Mouse (Mus musculus): ENCODE results near the gene Itsn2. TPM values are rescaled to one million over a fixed set of nuclear protein-coding genes. Genes with fewer than 3 reads are reported as not detected.
"Not testable (repeated sequence)": the region's sequence is repeated elsewhere in the genome, so short reads cannot be mapped to it uniquely, and the experiment has no call there.

Gene Itsn2
- polyA plus RNA-seq, 1 experiment from 2014 or later, result 29.7 TPM

DNA sequence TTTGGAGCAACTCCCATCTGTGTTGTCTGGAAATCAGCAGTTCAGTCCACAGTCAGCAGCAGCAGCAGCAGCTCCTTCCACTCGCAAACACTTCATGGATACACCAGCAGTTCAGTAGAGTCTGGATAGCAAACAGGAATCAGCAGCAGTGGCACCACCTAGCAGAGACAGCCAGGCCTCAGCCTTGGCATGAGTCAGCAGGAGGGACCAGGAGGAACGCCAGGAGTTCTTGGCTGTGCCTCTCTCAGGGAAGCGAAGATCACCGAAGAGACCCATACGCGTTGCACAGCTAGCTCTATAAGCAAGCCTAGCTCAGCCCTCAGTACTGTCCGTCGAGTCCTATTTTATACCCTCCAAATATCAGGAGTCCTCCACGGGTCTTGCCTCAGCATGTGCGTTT, 152.0 kb downstream of the Itsn2 start:
- H3K9me3 ChIP-seq, result no peaks in the 10 kb centered on the region
- no peaks in the 10 kb centered on the region for H3K27me3 ChIP-seq
- H3K4me3 ChIP-seq, result no peak overlapping the region
- H3K36me3 ChIP-seq, result no peaks in the 10 kb centered on the region
- WGBS, result 87% methylated on average over 10 of the region's 10 CpGs
- no peak overlapping the region for H3K9ac ChIP-seq
- H3K27ac ChIP-seq, result no peak overlapping the region
- no peak for ATAC-seq (ENCODE audit: insufficient number of reproducible peaks, insufficient read depth, low FRiP score, low TSS enrichment)
- H3K4me2 ChIP-seq (replicated peaks), result no peak overlapping the region
- H3K4me1 ChIP-seq, result no peaks in the 10 kb centered on the region

DNA sequence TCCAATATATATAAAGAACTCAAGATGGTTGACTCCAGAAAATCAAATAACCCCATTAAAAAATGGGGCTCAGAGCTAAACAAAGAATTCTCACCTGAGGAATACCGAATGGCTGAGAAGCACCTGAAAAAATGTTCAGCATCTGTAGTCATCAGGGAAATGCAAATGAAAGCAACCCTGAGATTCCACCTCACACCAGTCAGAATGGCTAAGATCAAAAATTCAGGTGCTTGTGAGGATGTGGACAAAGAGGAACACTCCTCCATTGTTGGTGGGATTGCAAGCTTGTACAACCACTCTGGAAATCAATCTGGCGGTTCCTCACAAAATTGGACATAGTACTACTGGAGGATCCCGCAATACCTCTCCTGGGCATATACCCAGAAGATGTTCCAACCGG, 162.0 kb downstream of the Itsn2 start:
- H3K27ac ChIP-seq; H3K9me3 ChIP-seq; H3K4me2 ChIP-seq (replicated peaks); H3K9ac ChIP-seq; H3K27me3 ChIP-seq; H3K4me3 ChIP-seq; H3K4me1 ChIP-seq; ATAC-seq (ENCODE audit: insufficient number of reproducible peaks, insufficient read depth, low FRiP score, low TSS enrichment); H3K36me3 ChIP-seq: not testable (repeated sequence)
- 89% methylated on average over 4 of the region's 4 CpGs for WGBS

GRCm38 (mm10) chr12:4757060-4757459, 164.6 kb downstream of the Itsn2 start:
- Histone ChIP-seq H3K4me1 (no peaks in the 10 kb centered on the region), H3K27me3 (no peaks in the 10 kb centered on the region), H3K36me3 (no peaks in the 10 kb centered on the region), H3K4me3 (no peak overlapping the region), H3K27ac (no peak overlapping the region), H3K4me2 (replicated peaks) (no peak overlapping the region), H3K9ac (no peak overlapping the region), H3K9me3 (no peaks in the 10 kb centered on the region)
- 80% methylated on average over 1 of the region's 1 CpGs for WGBS
- ATAC-seq (ENCODE audit: insufficient number of reproducible peaks, insufficient read depth, low FRiP score, low TSS enrichment), result no peak

Other genes with a start within 250 kb of the Itsn2 start
- gene Ncoa1, start 115.5 kb upstream of the Itsn2 start, polyA plus RNA-seq (2016; fragmentation: Nextera tagmentation; extraction: Ambion mirVana), result 9.8 and 11.4 TPM in 2 replicates
- gene Gm3625, start 289 bp downstream of the Itsn2 start, polyA plus RNA-seq (2016; fragmentation: Nextera tagmentation; extraction: Ambion mirVana), result not detected in 2 replicates
- 0.47 and 0.80 TPM in 2 replicates for gene Fam228a, start 145.8 kb downstream of the Itsn2 start, polyA plus RNA-seq (2016; fragmentation: Nextera tagmentation; extraction: Ambion mirVana)
- gene Pfn4, start 176.4 kb downstream of the Itsn2 start, polyA plus RNA-seq (2016; fragmentation: Nextera tagmentation; extraction: Ambion mirVana), result 4.6 and 5.0 TPM in 2 replicates
- gene Fam228b, start 176.6 kb downstream of the Itsn2 start, polyA plus RNA-seq (2016; fragmentation: Nextera tagmentation; extraction: Ambion mirVana), result 2.6 and 5.0 TPM in 2 replicates
- gene Sf3b6, start 224.9 kb downstream of the Itsn2 start, polyA plus RNA-seq (2016; fragmentation: Nextera tagmentation; extraction: Ambion mirVana), result 296 and 314 TPM in 2 replicates
- gene Fkbp1b, start 249.0 kb downstream of the Itsn2 start, polyA plus RNA-seq (2016; fragmentation: Nextera tagmentation; extraction: Ambion mirVana), result 16.6 and 24.4 TPM in 2 replicates